In genomic region chr10:67538585-67539400, GRCm38 (mm10) we compare ENCODE assay signal across 8 mouse cellular contexts. TPM values are rescaled to one million over a fixed set of nuclear protein-coding genes. Genes with fewer than 3 reads are reported as not detected.
DNase-seq lines count a peak whose midpoint lies in the region; ATAC-seq and TF ChIP-seq lines count a peak whose summit lies in the region.

No protein-coding gene starts in this region.

- no peak for TF ChIP-seq CTCF in ES-Bruce4 (IDR thresholded peaks at IDR 0.05; ENCODE audit: low read depth, low read length)
- no peak for TF ChIP-seq CTCF in lung, postnatal 0 days (IDR thresholded peaks at IDR 0.05)

- H3K27ac ChIP-seq in ES-Bruce4 (ENCODE audit: insufficient read depth, low read length), result no peak overlapping the region
- no peak overlapping the region for H3K27ac ChIP-seq in embryonic facial prominence, embryonic 11.5 days (replicated peaks; ENCODE audit: low read depth, low read length)
- H3K27ac ChIP-seq in hindbrain, embryonic 12.5 days, result no peak overlapping the region
- H3K27ac ChIP-seq in lung, postnatal 0 days (ENCODE audit: low read length), result no peak overlapping the region
- H3K27ac ChIP-seq in stomach, embryonic 14.5 days (ENCODE audit: low read length), result no peak overlapping the region

- no peaks in the 10 kb centered on the region for H3K36me3 ChIP-seq in ES-Bruce4 (ENCODE audit: control insufficient read depth, insufficient read depth, low read length, poor library complexity, severe bottlenecking)
- no peaks in the 10 kb centered on the region for H3K36me3 ChIP-seq in embryonic facial prominence, embryonic 11.5 days (replicated peaks; ENCODE audit: control insufficient read depth, insufficient read depth, low read depth, low read length)
- 0 out of 2 replicates have a peak, but pooled peaks cover 2% of the 10 kb centered on the region for H3K36me3 ChIP-seq in hindbrain, embryonic 12.5 days
- H3K36me3 ChIP-seq in lung, postnatal 0 days (ENCODE audit: insufficient read depth, low read length), result no peaks in the 10 kb centered on the region
- H3K36me3 ChIP-seq in stomach, embryonic 14.5 days (ENCODE audit: control insufficient read depth, insufficient read depth, low read length), result no peaks in the 10 kb centered on the region

- under 1% methylated on average over 49 of the region's 50 CpGs for WGBS in embryonic facial prominence, embryonic 11.5 days
- WGBS in hindbrain, embryonic 12.5 days, result 1% methylated on average over 49 of the region's 50 CpGs
- WGBS in lung, postnatal 0 days, result 2% methylated on average over 44 of the region's 50 CpGs
- WGBS in stomach, embryonic 14.5 days, result 1% methylated on average over 50 of the region's 50 CpGs

- TF ChIP-seq EP300 in ES-Bruce4 (IDR thresholded peaks at IDR 0.05; ENCODE audit: insufficient read depth, low read depth, low read length), result no peak
- no peak for TF ChIP-seq EP300 in lung, postnatal 0 days (IDR thresholded peaks at IDR 0.05)

- H3K4me3 ChIP-seq in ES-Bruce4 (ENCODE audit: low read depth, low read length), result peak overlapping the region; percentile 65
- peak overlapping the region; percentile 16; the same call in 1 of the 2 replicates for H3K4me3 ChIP-seq in embryonic facial prominence, embryonic 11.5 days (ENCODE audit: low read depth, low read length)
- peak overlapping the region; percentile 61 for H3K4me3 ChIP-seq in hindbrain, embryonic 12.5 days
- peak overlapping the region; percentile 67 for H3K4me3 ChIP-seq in lung, postnatal 0 days (ENCODE audit: low read depth, low read length)
- peak overlapping the region; percentile 47; the same call in 1 of the 2 replicates for H3K4me3 ChIP-seq in stomach, embryonic 14.5 days (ENCODE audit: low read depth, low read length)

- no peaks in the 10 kb centered on the region for H3K9me3 ChIP-seq in ES-Bruce4 (replicated peaks; ENCODE audit: control insufficient read depth, insufficient read depth, low read length, poor library complexity, severe bottlenecking)
- no peaks in the 10 kb centered on the region for H3K9me3 ChIP-seq in embryonic facial prominence, embryonic 11.5 days (replicated peaks; ENCODE audit: control insufficient read depth, low read length)
- no peaks in the 10 kb centered on the region for H3K9me3 ChIP-seq in hindbrain, embryonic 12.5 days (replicated peaks)
- no peaks in the 10 kb centered on the region for H3K9me3 ChIP-seq in lung, postnatal 0 days (ENCODE audit: low read length)
- no peaks in the 10 kb centered on the region for H3K9me3 ChIP-seq in stomach, embryonic 14.5 days (ENCODE audit: control insufficient read depth, low read depth, low read length)

- no peaks in the 10 kb centered on the region for H3K4me1 ChIP-seq in ES-Bruce4 (ENCODE audit: control insufficient read depth, insufficient read depth, low read length)
- H3K4me1 ChIP-seq in embryonic facial prominence, embryonic 11.5 days (ENCODE audit: control insufficient read depth, insufficient read depth, low read length), result peaks cover 10% of the 10 kb centered on the region
- peaks cover 47% of the 10 kb centered on the region for H3K4me1 ChIP-seq in hindbrain, embryonic 12.5 days
- peaks cover 19% of the 10 kb centered on the region for H3K4me1 ChIP-seq in lung, postnatal 0 days (ENCODE audit: insufficient read depth, low read depth, low read length)
- H3K4me1 ChIP-seq in stomach, embryonic 14.5 days (ENCODE audit: control insufficient read depth, insufficient read depth, low read length), result peaks cover 9% of the 10 kb centered on the region; the same call in 1 of the 2 replicates

- peak overlapping the region; percentile 90 for H3K4me2 ChIP-seq in embryonic facial prominence, embryonic 11.5 days (ENCODE audit: low read depth, low read length)
- peak overlapping the region; percentile 88 for H3K4me2 ChIP-seq in hindbrain, embryonic 12.5 days (replicated peaks)
- peak overlapping the region; percentile 93 for H3K4me2 ChIP-seq in lung, postnatal 0 days (replicated peaks; ENCODE audit: low read depth, low read length)
- H3K4me2 ChIP-seq in stomach, embryonic 14.5 days (replicated peaks; ENCODE audit: low read depth, low read length), result peak overlapping the region; percentile 94

- H3K9ac ChIP-seq in ES-Bruce4 (ENCODE audit: low read depth, poor library complexity, severe bottlenecking), result peak overlapping the region; percentile 75
- H3K9ac ChIP-seq in embryonic facial prominence, embryonic 11.5 days (replicated peaks; ENCODE audit: low read length), result no peak overlapping the region
- H3K9ac ChIP-seq in hindbrain, embryonic 12.5 days, result no peak overlapping the region
- no peak overlapping the region for H3K9ac ChIP-seq in lung, postnatal 0 days (replicated peaks; ENCODE audit: low read depth)
- H3K9ac ChIP-seq in stomach, embryonic 14.5 days (replicated peaks; ENCODE audit: low read depth, low read length), result no peak overlapping the region

- TF ChIP-seq POLR2A in ES-Bruce4 (IDR thresholded peaks at IDR 0.05; ENCODE audit: insufficient read depth, low read length), result no peak

- peaks cover 30% of the 10 kb centered on the region for H3K27me3 ChIP-seq in ES-Bruce4 (ENCODE audit: control insufficient read depth, insufficient read depth, low read length, poor library complexity, severe bottlenecking)
- H3K27me3 ChIP-seq in embryonic facial prominence, embryonic 11.5 days (ENCODE audit: control insufficient read depth, insufficient read depth, low read length), result peaks cover 55% of the 10 kb centered on the region
- H3K27me3 ChIP-seq in hindbrain, embryonic 12.5 days, result peaks cover 89% of the 10 kb centered on the region
- H3K27me3 ChIP-seq in lung, postnatal 0 days (replicated peaks; ENCODE audit: insufficient read depth, low read length), result peaks cover 58% of the 10 kb centered on the region
- H3K27me3 ChIP-seq in stomach, embryonic 14.5 days (ENCODE audit: control insufficient read depth, insufficient read depth, low read length), result peaks cover 39% of the 10 kb centered on the region

- peak; percentile 10 for DNase-seq in kidney, adult 9 months
- no peak for DNase-seq in kidney, adult 11 months
- no peak for DNase-seq in embryonic facial prominence, embryonic 11.5 days (ENCODE audit: low spot score)
- no peak for DNase-seq in lung, postnatal 0 days (ENCODE audit: low spot score)
- no peak for DNase-seq in layer of hippocampus, postnatal 25 days (ENCODE audit: extremely low spot score in 1 of 2, low spot score in 1 of 2)

- ATAC-seq in embryonic facial prominence, embryonic 11.5 days (replicated peaks; ENCODE audit: insufficient number of reproducible peaks, low FRiP score, low TSS enrichment, low read depth), result no peak
- ATAC-seq in hindbrain, embryonic 12.5 days (ENCODE audit: low FRiP score), result no peak
- ATAC-seq in lung, postnatal 0 days, result no peak
- ATAC-seq in stomach, embryonic 14.5 days (ENCODE audit: insufficient number of reproducible peaks, insufficient read depth, low FRiP score, low read depth), result no peak

RNA-seq across cellular contexts. Expression of gene Egr2, which starts 3.5 kb away (rescaled TPM):
- 0.22 and 0.24 TPM in 2 replicates for polyA plus RNA-seq in ES-Bruce4 (2011; ENCODE audit: insufficient read depth, insufficient read length, low read depth, missing spikeins)
- 0.73 and 1.0 TPM in 2 replicates for polyA plus RNA-seq in embryonic facial prominence, embryonic 11.5 days (2014; fragmentation: Nextera tagmentation; extraction: Ambion mirVana)
- 1.1 and 1.5 TPM in 2 replicates for polyA plus RNA-seq in hindbrain, embryonic 12.5 days (2016; fragmentation: Nextera tagmentation; extraction: Ambion mirVana)
- 2.1 and 2.6 TPM in 2 replicates for polyA plus RNA-seq in lung, postnatal 0 days (2015; fragmentation: Nextera tagmentation; extraction: Ambion mirVana)
- 0.22 and 0.33 TPM in 2 replicates for polyA plus RNA-seq in stomach, embryonic 14.5 days (2014; fragmentation: Nextera tagmentation; extraction: Ambion mirVana)
- total RNA-seq in layer of hippocampus, postnatal 25 days (2021), result 1 to 10 TPM; 2.2 to 2.3 TPM

RNA-seq across cellular contexts. Expression of gene Ado, which starts 10.0 kb away (rescaled TPM):
- polyA plus RNA-seq in ES-Bruce4 (2011; ENCODE audit: insufficient read depth, insufficient read length, low read depth, missing spikeins), result 32.1 and 32.4 TPM in 2 replicates
- polyA plus RNA-seq in embryonic facial prominence, embryonic 11.5 days (2014; fragmentation: Nextera tagmentation; extraction: Ambion mirVana), result 97.8 and 107 TPM in 2 replicates
- polyA plus RNA-seq in hindbrain, embryonic 12.5 days (2016; fragmentation: Nextera tagmentation; extraction: Ambion mirVana), result 82.2 and 83.2 TPM in 2 replicates
- polyA plus RNA-seq in lung, postnatal 0 days (2015; fragmentation: Nextera tagmentation; extraction: Ambion mirVana), result 27.9 and 31.8 TPM in 2 replicates
- 67.0 and 70.7 TPM in 2 replicates for polyA plus RNA-seq in stomach, embryonic 14.5 days (2014; fragmentation: Nextera tagmentation; extraction: Ambion mirVana)
- total RNA-seq in layer of hippocampus, postnatal 25 days (2021), result 10 to 100 TPM; 37.2 to 39.9 TPM

Comparison
In these comparisons a context has a peak if more than half of its experiments do, and no peak if none do; other contexts are left out.
1. H3K4me3 ChIP-seq: peak in every context shown above with its lines; median percentile 67 in lung, postnatal 0 days; 65 in ES-Bruce4; 61 in hindbrain, embryonic 12.5 days; 47 in stomach, embryonic 14.5 days; 16 in embryonic facial prominence, embryonic 11.5 days.